Mouse (Mus musculus) limb, embryonic 11.5 days (tissue): ENCODE measurements around the gene Wdr24. TPM values are rescaled to one million over a fixed set of nuclear protein-coding genes. Genes with fewer than 3 reads are reported as not detected.

ENCODE experiments used
- ATAC-seq: fragments of 200-750 bp; cut with Nextera tagmentation; 2 replicates; pipeline ENCODE4 v1.8.0; 2017; ENCODE audit warnings: low read depth; ENCODE audit not compliant: insufficient number of reproducible peaks, low FRiP score, low TSS enrichment
- DNase-seq: peaks from one replicate; pipeline ENCODE4 v3.0.0-alpha.2; 2015; ENCODE audit warnings: low spot score
- H3K27ac ChIP-seq: fragments of 300-500 bp; sonication (generic); replicated peaks from 2 replicates; pipeline ENCODE4 v1.5.1; 2014; ENCODE audit warnings: low read depth, mild to moderate bottlenecking, low read length
- H3K27me3 ChIP-seq: fragments of 300-500 bp; sonication (generic); 2 replicates; pipeline ENCODE4 v1.6.1; 2014; ENCODE audit warnings: mild to moderate bottlenecking, low read length, mixed read lengths; ENCODE audit not compliant: control insufficient read depth, insufficient read depth
- H3K36me3 ChIP-seq: fragments of 300-500 bp; sonication (generic); 2 replicates; pipeline ENCODE4 v1.6.1; 2014; ENCODE audit warnings: mild to moderate bottlenecking, low read length, moderate library complexity, mixed read lengths; ENCODE audit not compliant: control insufficient read depth, insufficient read depth
- H3K4me1 ChIP-seq: fragments of 300-500 bp; sonication (generic); 2 replicates; pipeline ENCODE4 v1.6.1; 2014; ENCODE audit warnings: low read length, mixed read lengths; ENCODE audit not compliant: control insufficient read depth, insufficient read depth
- H3K4me2 ChIP-seq: fragments of 300-500 bp; sonication (generic); 2 replicates; pipeline ENCODE4 v1.6.1; 2014; ENCODE audit warnings: low read depth, mild to moderate bottlenecking, moderate library complexity; ENCODE audit not compliant: severe bottlenecking
- H3K4me3 ChIP-seq: fragments of 300-500 bp; sonication (generic); 2 replicates; pipeline ENCODE4 v1.5.1; 2014; ENCODE audit warnings: low read depth, low read length
- H3K9ac ChIP-seq: fragments of 300-500 bp; sonication (generic); 2 replicates; pipeline ENCODE4 v1.6.1; 2014; ENCODE audit warnings: mild to moderate bottlenecking, low read length
- H3K9me3 ChIP-seq: fragments of 300-500 bp; sonication (generic); 2 replicates; pipeline ENCODE4 v1.6.1; 2016; ENCODE audit warnings: low read length; ENCODE audit not compliant: control insufficient read depth
- WGBS: fragments of 180-500 bp; shearing (Covaris S2); extraction: QIAGEN DNeasy Blood & Tissue Kit; methylation state at CpG from one replicate; pipeline ENCODE4 v1.1.7; 2014; 5-methylcytosine and 5-hydroxymethylcytosine counted together
- polyA plus RNA-seq: library from polyadenylated mRNA; unstranded; fragments of >200 nt; fragmentation: Nextera tagmentation; extraction: Ambion mirVana; gene quantifications from 2 replicates; pipeline ENCODE4 v1.2.1, GENCODE M21; 2014

Gene Wdr24
- polyA plus RNA-seq, 1 experiment from 2014 or later = 27.9 TPM

DNA sequence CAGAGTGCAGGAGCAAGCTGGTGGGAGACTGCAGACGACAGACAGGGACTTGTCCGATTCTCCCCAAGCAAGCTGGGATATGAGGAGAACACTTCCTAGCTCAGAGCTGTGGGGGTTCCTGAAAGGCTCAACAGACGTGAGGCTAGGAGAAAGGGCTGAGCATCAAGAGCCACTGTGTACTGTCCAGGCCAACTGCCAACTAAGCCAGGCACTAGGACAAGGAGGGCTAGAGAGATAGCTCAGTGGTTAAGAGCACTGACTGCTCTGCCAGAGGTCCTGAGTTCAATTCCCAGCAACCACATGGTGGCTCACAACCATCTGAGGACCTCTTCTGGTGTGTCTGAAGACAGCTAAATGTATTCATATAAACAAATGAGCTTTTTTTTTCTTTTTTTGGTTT is 19.1 kb downstream of the Wdr24 start:
- no peak overlapping the region for H3K4me2 ChIP-seq
- H3K27me3 ChIP-seq = no peaks in the 10 kb centered on the region
- H3K27ac ChIP-seq = no peak overlapping the region
- 86% methylated on average over 3 of the region's 3 CpGs for WGBS
- no peaks in the 10 kb centered on the region for H3K9me3 ChIP-seq
- ATAC-seq (no peak), DNase-seq (no peak)
- H3K4me1 ChIP-seq = peaks cover 8% of the 10 kb centered on the region
- H3K4me3 ChIP-seq = no peak overlapping the region
- H3K36me3 ChIP-seq = peaks cover 29% of the 10 kb centered on the region
- H3K9ac ChIP-seq = no peak overlapping the region

DNA sequence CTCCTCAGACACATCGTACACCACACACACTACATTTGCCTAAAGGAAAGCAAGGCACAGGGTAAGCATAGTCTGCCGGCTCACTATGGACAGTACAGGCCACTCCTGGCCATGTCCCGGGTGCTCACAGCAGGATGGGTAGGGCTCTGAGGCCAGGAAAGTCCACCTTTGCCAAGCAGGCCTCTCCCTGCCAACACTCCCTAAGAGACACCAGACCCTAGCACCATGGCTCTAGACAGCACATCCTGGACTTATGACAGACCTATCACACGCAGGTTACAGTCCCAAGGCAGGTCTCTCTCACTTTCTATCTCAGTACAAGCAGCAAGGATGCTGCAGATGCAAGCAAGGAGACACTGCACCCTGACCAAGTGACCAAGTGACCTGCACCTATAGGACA is 19.7 kb downstream of the Wdr24 start:
- no peak overlapping the region for H3K9ac ChIP-seq
- H3K4me2 ChIP-seq = peak overlapping the region; percentile 74
- peaks cover 8% of the 10 kb centered on the region for H3K4me1 ChIP-seq
- peaks cover 29% of the 10 kb centered on the region for H3K36me3 ChIP-seq
- H3K9me3 ChIP-seq = no peaks in the 10 kb centered on the region
- 98% methylated on average over 4 of the region's 4 CpGs for WGBS
- no peaks in the 10 kb centered on the region for H3K27me3 ChIP-seq
- no peak overlapping the region for H3K27ac ChIP-seq
- H3K4me3 ChIP-seq = peak overlapping the region; percentile 87; the same call in 1 of the 2 replicates
- ATAC-seq (no peak), DNase-seq (no peak)

DNA sequence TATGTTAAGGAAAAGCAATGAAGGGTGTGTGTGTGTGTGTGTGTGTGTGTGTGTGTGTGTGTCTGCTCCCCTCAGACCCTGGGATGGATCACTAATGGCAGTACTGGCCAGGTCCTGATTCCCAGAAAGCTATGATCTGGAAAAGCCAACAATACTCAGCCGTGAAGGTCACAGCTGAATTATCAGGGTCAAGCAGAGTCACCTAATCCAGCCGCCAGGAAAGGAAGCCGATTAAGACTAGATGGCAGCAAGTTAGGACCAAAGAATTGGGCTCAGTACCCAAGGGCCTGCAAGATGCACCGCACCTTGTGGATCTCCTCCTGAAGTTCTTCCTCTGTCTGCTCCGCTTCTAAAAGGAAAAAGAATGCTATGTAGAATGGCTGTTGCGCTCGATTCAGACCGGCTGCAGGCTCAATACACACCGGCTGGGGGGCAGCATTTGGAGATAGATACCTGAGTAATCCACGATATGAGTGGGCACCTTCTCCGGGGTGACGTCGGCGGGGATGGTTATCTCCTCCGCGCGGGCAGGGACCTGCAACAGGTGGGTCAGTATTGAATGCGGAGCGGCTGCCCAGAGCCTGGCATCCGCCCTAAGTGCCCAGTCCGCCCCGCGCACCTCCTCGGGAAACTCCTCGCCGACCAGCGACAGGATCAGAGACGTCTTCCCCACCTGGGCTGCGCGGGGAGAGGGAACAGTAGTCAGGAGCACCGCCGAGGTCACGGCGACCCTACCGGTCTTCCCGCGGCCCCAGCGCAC is 20.4 kb downstream of the Wdr24 start:
- Histone ChIP-seq H3K4me3 (peak overlapping the region; percentile 87), H3K9ac (peak overlapping the region; percentile 80), H3K27me3 (no peaks in the 10 kb centered on the region), H3K4me2 (peak overlapping the region; percentile 74), H3K36me3 (peaks cover 28% of the 10 kb centered on the region), H3K4me1 (peaks cover 8% of the 10 kb centered on the region), H3K27ac (no peak overlapping the region), H3K9me3 (no peaks in the 10 kb centered on the region)
- 4% methylated on average over 38 of the region's 38 CpGs for WGBS
- DNase-seq (no peak), ATAC-seq (peak; percentile 53)

DNA sequence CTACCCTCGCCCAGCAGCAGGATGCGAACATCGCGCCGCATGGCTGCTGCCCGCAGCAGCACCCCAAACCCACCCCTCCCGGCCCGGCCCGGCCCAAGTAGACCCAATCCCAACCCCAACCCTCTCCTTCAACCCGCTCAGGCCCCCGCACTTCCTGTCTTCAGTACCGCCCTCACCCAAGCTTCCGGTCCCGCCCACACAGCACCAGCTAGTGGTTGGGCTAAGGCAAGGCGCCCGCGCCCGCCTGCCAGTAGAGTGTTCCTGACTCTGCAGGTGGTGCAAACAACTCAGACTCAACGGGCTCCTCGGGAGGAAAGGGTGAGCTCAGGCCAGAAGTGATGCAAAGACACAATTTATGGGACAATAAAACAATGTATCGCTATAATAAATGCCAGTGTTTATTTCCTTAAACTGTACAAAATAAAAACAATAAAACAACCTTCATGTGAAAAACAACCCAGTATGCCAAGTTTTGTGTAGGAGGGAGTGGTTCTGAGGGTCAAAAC is 21.0 kb downstream of the Wdr24 start, which contains the start of gene Rhot2:
Rhot2 (minus strand) TSS at position 456 of the 506 bp plus-strand sequence.
- WGBS = under 1% methylated on average over 18 of the region's 21 CpGs
- H3K27me3 ChIP-seq = no peaks in the 10 kb centered on the region
- ATAC-seq (peak; percentile 87), DNase-seq (peak; percentile 97)
- H3K4me3 ChIP-seq = peak within 1 kb of the TSS; percentile 87
- peaks cover 8% of the 10 kb centered on the region for H3K4me1 ChIP-seq
- H3K27ac ChIP-seq = no peak within 1 kb of the TSS
- no peaks in the 10 kb centered on the region for H3K9me3 ChIP-seq
- H3K4me2 ChIP-seq = peak within 1 kb of the TSS; percentile 74
- H3K36me3 ChIP-seq = peaks cover 21% of the 10 kb centered on the region
- H3K9ac ChIP-seq = peak within 1 kb of the TSS; percentile 80

DNA sequence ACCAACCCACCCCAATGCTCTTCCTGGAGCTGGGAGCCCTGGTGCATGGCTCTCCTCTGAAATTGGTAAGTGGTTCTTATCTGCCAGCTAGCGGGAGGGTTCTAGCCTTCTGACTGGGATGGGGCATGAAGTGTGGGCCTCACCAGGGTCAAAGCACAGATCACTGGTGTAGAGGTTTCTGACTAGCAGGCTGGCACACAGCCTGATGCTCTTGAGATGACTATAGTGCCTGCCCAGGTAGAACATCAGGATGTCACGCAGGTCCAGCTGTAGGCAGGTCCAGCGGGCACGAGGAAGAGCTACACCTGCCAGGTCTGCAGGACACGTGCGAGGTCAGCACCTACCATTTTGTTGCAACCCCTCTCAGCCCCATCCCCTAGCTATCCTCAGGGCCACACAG is 36.8 kb downstream of the Wdr24 start:
- DNase-seq (no peak), ATAC-seq (no peak)
- no peaks in the 10 kb centered on the region for H3K9me3 ChIP-seq
- no peak overlapping the region for H3K27ac ChIP-seq
- H3K4me2 ChIP-seq = peak overlapping the region; percentile 92
- 0 out of 2 replicates have a peak overlapping the region, but pooled peaks have one; percentile 64 for H3K4me3 ChIP-seq
- H3K27me3 ChIP-seq = no peaks in the 10 kb centered on the region
- peaks cover 2% of the 10 kb centered on the region for H3K36me3 ChIP-seq
- H3K4me1 ChIP-seq = peaks cover 10% of the 10 kb centered on the region
- peak overlapping the region; percentile 85 for H3K9ac ChIP-seq
- 95% methylated on average over 6 of the region's 6 CpGs for WGBS

DNA sequence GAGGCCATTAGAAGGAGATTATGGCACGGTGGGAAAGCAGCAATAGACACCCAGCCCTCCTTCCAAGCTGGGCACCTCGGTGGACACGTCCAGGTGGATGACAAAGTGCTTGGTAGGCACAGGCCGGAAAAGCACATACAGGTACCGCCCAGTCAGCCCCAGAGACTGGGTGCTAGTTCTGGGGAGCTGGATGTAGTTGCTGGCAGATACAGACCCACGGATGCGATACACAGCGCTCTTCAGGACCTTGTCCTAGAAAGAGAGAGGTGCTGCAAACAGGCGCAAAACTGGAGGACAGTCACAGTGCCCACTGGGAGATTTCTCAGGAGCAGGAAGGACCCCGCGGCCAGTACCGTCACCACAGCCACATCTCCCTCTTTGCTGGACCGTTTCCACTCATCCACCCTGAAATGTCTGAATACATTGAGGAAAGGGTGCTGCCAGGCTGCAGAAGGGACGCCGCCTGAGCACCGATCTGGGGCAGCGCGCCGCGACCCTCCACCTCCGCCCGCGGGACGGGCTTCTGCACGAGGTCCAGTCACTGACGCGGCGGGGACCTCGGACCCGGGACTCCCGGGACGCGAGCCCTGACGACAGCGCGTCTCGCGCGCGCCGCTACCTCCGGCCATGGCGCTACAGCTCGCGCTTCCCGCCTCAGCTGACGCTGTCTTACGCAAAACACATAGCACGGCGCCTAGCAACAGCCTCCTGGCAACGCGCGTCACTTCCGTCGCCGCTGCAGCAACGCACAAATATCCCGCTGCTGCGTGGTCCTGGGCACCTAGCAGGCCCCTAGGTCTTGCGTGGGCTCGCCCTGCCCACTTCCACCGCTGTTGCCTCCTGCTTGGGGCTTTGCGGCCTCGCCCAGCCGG is 37.6 kb downstream of the Wdr24 start, which contains the start of gene Wdr90:
Wdr90 (minus strand) TSS at position 670 of the 872 bp plus-strand sequence.
- H3K4me1 ChIP-seq = peaks cover 10% of the 10 kb centered on the region
- peak within 1 kb of the TSS; percentile 92 for H3K4me2 ChIP-seq
- 4% methylated on average over 61 of the region's 65 CpGs for WGBS
- DNase-seq (peak; percentile 90), ATAC-seq (peak; percentile 90)
- no peaks in the 10 kb centered on the region; the same call in 1 of the 2 replicates for H3K36me3 ChIP-seq
- peak within 1 kb of the TSS; percentile 75 for H3K27ac ChIP-seq
- H3K4me3 ChIP-seq = peak within 1 kb of the TSS; percentile 64
- peak within 1 kb of the TSS; percentile 85 for H3K9ac ChIP-seq
- no peaks in the 10 kb centered on the region for H3K9me3 ChIP-seq
- H3K27me3 ChIP-seq = no peaks in the 10 kb centered on the region

DNA sequence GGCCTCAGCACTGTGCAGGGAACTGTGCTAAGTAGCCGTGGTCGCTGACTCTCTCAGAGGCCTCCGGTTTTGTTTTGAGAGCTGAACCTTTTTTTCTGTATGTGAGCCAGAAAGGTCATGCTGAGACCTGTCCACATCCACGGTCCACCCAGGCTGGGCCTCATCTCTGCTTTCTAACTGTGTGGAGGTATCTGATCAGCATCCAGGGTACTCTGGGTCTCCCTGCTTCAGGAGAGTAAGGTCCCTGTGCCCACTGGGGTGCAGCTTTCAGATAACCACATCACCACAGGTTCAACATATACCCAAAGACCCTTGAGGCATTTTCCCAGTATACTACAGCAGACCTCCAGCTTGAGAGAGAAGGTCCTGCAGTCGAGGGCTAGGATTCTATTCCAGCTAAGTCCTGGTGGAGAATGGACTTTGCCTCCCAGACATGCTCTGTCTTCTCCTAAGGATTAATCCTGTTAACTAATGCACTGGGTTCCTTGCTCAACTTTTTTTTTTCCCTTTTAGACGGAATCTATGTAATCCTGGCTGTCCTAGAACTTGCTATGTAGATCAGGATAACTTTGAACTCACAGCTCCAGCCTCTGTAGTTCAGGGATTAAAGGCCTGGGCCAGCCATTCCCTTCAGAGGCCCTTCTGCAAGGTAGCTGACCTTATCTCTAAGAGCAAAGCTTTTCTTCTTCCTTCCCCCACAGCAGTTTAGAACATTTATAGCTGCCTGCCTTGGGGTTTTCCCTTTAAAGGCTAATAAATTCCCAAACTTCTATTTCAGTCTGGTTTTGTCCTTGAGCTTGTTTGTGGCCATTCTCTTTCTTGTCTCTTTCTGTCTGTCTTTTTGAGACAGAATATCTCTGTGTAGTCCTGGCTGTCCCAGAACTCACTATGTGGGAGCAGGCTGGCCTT is 38.5 kb downstream of the Wdr24 start:
- Histone ChIP-seq H3K9me3 (no peaks in the 10 kb centered on the region), H3K9ac (peak overlapping the region; percentile 85), H3K4me2 (peak overlapping the region; percentile 92), H3K4me1 (peaks cover 10% of the 10 kb centered on the region), H3K27me3 (no peaks in the 10 kb centered on the region), H3K27ac (peak overlapping the region; percentile 75; the same call in 1 of the 2 replicates), H3K4me3 (peak overlapping the region; percentile 64), H3K36me3 (no peaks in the 10 kb centered on the region; the same call in 1 of the 2 replicates)
- WGBS = 18% methylated on average over 6 of the region's 6 CpGs
- DNase-seq = no peak
- ATAC-seq = no peak
